Mouse (Mus musculus): ENCODE measurements around the gene Gas2. TPM values are rescaled to one million over a fixed set of nuclear protein-coding genes. Genes with fewer than 3 reads are reported as not detected.

The Gas2 gene
- total RNA-seq, 4 experiments from 2014 or later = 3.0 to 5.3 (median 3.2) TPM

Other genes with a start within 250 kb of the Gas2 start
- gene Slc17a6, start 240.0 kb upstream of the Gas2 start, total RNA-seq (2022) = not detected
- 1 to 10 TPM in 3 of 4 experiments, under 1 TPM in 1; 0.89 to 2.2 (median 1.4) TPM for gene Fancf, start 252 bp downstream of the Gas2 start, total RNA-seq (2022)
- gene Svip, start 144.0 kb downstream of the Gas2 start, total RNA-seq (2022) = 10 to 100 TPM; 22.3 to 27.3 (median 24.6) TPM
- not detected for gene 1700015G11Rik, start 153.7 kb downstream of the Gas2 start, total RNA-seq (2022)